Mouse (Mus musculus): ENCODE measurements around the gene Psd. TPM values are rescaled to one million over a fixed set of nuclear protein-coding genes. Genes with fewer than 3 reads are reported as not detected.

Gene Psd
- polyA plus RNA-seq, 1 experiment from 2014 or later = 8.8 TPM

- no peak for ATAC-seq (replicated peaks; ENCODE audit: insufficient number of reproducible peaks, low FRiP score, low TSS enrichment)
- Histone ChIP-seq H3K4me3 (ENCODE audit: low read depth, low read length) (no peak overlapping the region), H3K9ac (ENCODE audit: low read depth, low read length) (no peak overlapping the region), H3K27me3 (ENCODE audit: control insufficient read depth, insufficient read depth, low read length) (peaks cover 38% of the 10 kb centered on the region), H3K4me1 (ENCODE audit: control insufficient read depth, insufficient read depth, low read length) (peaks cover 6% of the 10 kb centered on the region; the same call in 1 of the 2 replicates), H3K27ac (ENCODE audit: low read depth, low read length) (no peak overlapping the region), H3K4me2 (no peak overlapping the region), H3K36me3 (ENCODE audit: control insufficient read depth, insufficient read depth, low read length) (no peaks in the 10 kb centered on the region), H3K9me3 (replicated peaks; ENCODE audit: control insufficient read depth, low read length) (no peaks in the 10 kb centered on the region)
- WGBS (ENCODE audit: insufficient replicate concordance) = 80% methylated on average over 1 of the region's 1 CpGs
These were observed 20.2 kb upstream of the Psd start for GRCm38 (mm10) chr19:46347146-46347545.

- Histone ChIP-seq H3K36me3 (ENCODE audit: control insufficient read depth, insufficient read depth, low read length) (no peaks in the 10 kb centered on the region), H3K4me2 (no peak overlapping the region), H3K9me3 (replicated peaks; ENCODE audit: control insufficient read depth, low read length) (no peaks in the 10 kb centered on the region), H3K9ac (ENCODE audit: low read depth, low read length) (no peak overlapping the region), H3K27me3 (ENCODE audit: control insufficient read depth, insufficient read depth, low read length) (peaks cover 26% of the 10 kb centered on the region), H3K4me1 (ENCODE audit: control insufficient read depth, insufficient read depth, low read length) (peaks cover 11% of the 10 kb centered on the region; the same call in 1 of the 2 replicates), H3K27ac (ENCODE audit: low read depth, low read length) (no peak overlapping the region), H3K4me3 (ENCODE audit: low read depth, low read length) (no peak overlapping the region)
- ATAC-seq (replicated peaks; ENCODE audit: insufficient number of reproducible peaks, low FRiP score, low TSS enrichment) = no peak
- WGBS (ENCODE audit: insufficient replicate concordance) = 17% methylated on average over 7 of the region's 7 CpGs
These were observed 17.9 kb upstream of the Psd start for GRCm38 (mm10) chr19:46344710-46345419.

- no peak for ATAC-seq (replicated peaks; ENCODE audit: insufficient number of reproducible peaks, low FRiP score, low TSS enrichment)
These were observed 12.5 kb upstream of the Psd start for GRCm38 (mm10) chr19:46339287-46339971.

GRCm38 (mm10) chr19:46338942-46339286, 12.0 kb upstream of the Psd start:
- Histone ChIP-seq H3K4me1 (ENCODE audit: control insufficient read depth, insufficient read depth, low read length) (peaks cover 12% of the 10 kb centered on the region), H3K4me3 (ENCODE audit: low read depth, low read length) (peak overlapping the region; percentile 80; the same call in 1 of the 2 replicates), H3K27ac (ENCODE audit: low read depth, low read length) (no peak overlapping the region), H3K27me3 (ENCODE audit: control insufficient read depth, insufficient read depth, low read length) (peaks cover 9% of the 10 kb centered on the region), H3K36me3 (ENCODE audit: control insufficient read depth, insufficient read depth, low read length) (no peaks in the 10 kb centered on the region), H3K4me2 (peak overlapping the region; percentile 86), H3K9me3 (replicated peaks; ENCODE audit: control insufficient read depth, low read length) (no peaks in the 10 kb centered on the region), H3K9ac (ENCODE audit: low read depth, low read length) (no peak overlapping the region; the same call in 1 of the 2 replicates)
- no peak for ATAC-seq (replicated peaks; ENCODE audit: insufficient number of reproducible peaks, low FRiP score, low TSS enrichment)
- 51% methylated on average over 6 of the region's 6 CpGs for WGBS (ENCODE audit: insufficient replicate concordance)

More at GRCm38 (mm10) chr19:46339287-46339971, 12.5 kb upstream of the Psd start:
- WGBS (ENCODE audit: insufficient replicate concordance) = 69% methylated on average over 7 of the region's 7 CpGs
- Histone ChIP-seq H3K4me2 (peak overlapping the region; percentile 86; the same call in 1 of the 2 replicates), H3K36me3 (ENCODE audit: control insufficient read depth, insufficient read depth, low read length) (no peaks in the 10 kb centered on the region), H3K9me3 (replicated peaks; ENCODE audit: control insufficient read depth, low read length) (no peaks in the 10 kb centered on the region), H3K4me3 (ENCODE audit: low read depth, low read length) (no peak overlapping the region), H3K27ac (ENCODE audit: low read depth, low read length) (no peak overlapping the region), H3K27me3 (ENCODE audit: control insufficient read depth, insufficient read depth, low read length) (peaks cover 11% of the 10 kb centered on the region), H3K4me1 (ENCODE audit: control insufficient read depth, insufficient read depth, low read length) (peaks cover 12% of the 10 kb centered on the region), H3K9ac (ENCODE audit: low read depth, low read length) (no peak overlapping the region)

- ATAC-seq (replicated peaks; ENCODE audit: insufficient number of reproducible peaks, low FRiP score, low TSS enrichment) = peak; percentile 84
- H3K27ac ChIP-seq (ENCODE audit: low read depth, low read length) = peak within 1 kb of the TSS; percentile 41; the same call in 1 of the 2 replicates
- WGBS (ENCODE audit: insufficient replicate concordance) = 0% methylated on average over 31 of the region's 31 CpGs
These were observed 11.5 kb upstream of the Psd start, which contains the start of gene Cuedc2 for GRCm38 (mm10) chr19:46338331-46338936. Gene Cuedc2 (minus strand): TSS chr19:46338702.

GRCm38 (mm10) chr19:46337719-46338330, 10.9 kb upstream of the Psd start:
- peak overlapping the region; percentile 80 for H3K4me3 ChIP-seq (ENCODE audit: low read depth, low read length)
- H3K27ac ChIP-seq (ENCODE audit: low read depth, low read length) = peak overlapping the region; percentile 41; the same call in 1 of the 2 replicates
- 41% methylated on average over 15 of the region's 15 CpGs for WGBS (ENCODE audit: insufficient replicate concordance)

More at GRCm38 (mm10) chr19:46338331-46338936, 11.5 kb upstream of the Psd start, which contains the start of gene Cuedc2:
- peaks cover 12% of the 10 kb centered on the region for H3K4me1 ChIP-seq (ENCODE audit: control insufficient read depth, insufficient read depth, low read length)
- no peaks in the 10 kb centered on the region for H3K36me3 ChIP-seq (ENCODE audit: control insufficient read depth, insufficient read depth, low read length)
- peaks cover 5% of the 10 kb centered on the region; the same call in 1 of the 2 replicates for H3K27me3 ChIP-seq (ENCODE audit: control insufficient read depth, insufficient read depth, low read length)
- no peaks in the 10 kb centered on the region for H3K9me3 ChIP-seq (replicated peaks; ENCODE audit: control insufficient read depth, low read length)
- H3K4me3 ChIP-seq (ENCODE audit: low read depth, low read length) = peak within 1 kb of the TSS; percentile 80
- H3K9ac ChIP-seq (ENCODE audit: low read depth, low read length) = peak within 1 kb of the TSS; percentile 90
- H3K4me2 ChIP-seq = peak within 1 kb of the TSS; percentile 86

GRCm38 (mm10) chr19:46333906-46334305, 7.0 kb upstream of the Psd start:
- WGBS (ENCODE audit: insufficient replicate concordance) = 86% methylated on average over 3 of the region's 3 CpGs
- H3K9me3 ChIP-seq (replicated peaks; ENCODE audit: control insufficient read depth, low read length) = no peaks in the 10 kb centered on the region
- peaks cover 18% of the 10 kb centered on the region for H3K4me1 ChIP-seq (ENCODE audit: control insufficient read depth, insufficient read depth, low read length)
- no peak overlapping the region for H3K4me3 ChIP-seq (ENCODE audit: low read depth, low read length)
- ATAC-seq (replicated peaks; ENCODE audit: insufficient number of reproducible peaks, low FRiP score, low TSS enrichment) = no peak
- H3K27ac ChIP-seq (ENCODE audit: low read depth, low read length) = no peak overlapping the region
- no peak overlapping the region for H3K4me2 ChIP-seq
- no peaks in the 10 kb centered on the region for H3K27me3 ChIP-seq (ENCODE audit: control insufficient read depth, insufficient read depth, low read length)
- peaks cover 3% of the 10 kb centered on the region; the same call in 1 of the 2 replicates for H3K36me3 ChIP-seq (ENCODE audit: control insufficient read depth, insufficient read depth, low read length)
- no peak overlapping the region for H3K9ac ChIP-seq (ENCODE audit: low read depth, low read length)

More at GRCm38 (mm10) chr19:46337719-46338330, 10.9 kb upstream of the Psd start:
- H3K4me2 ChIP-seq = peak overlapping the region; percentile 86
- peak; percentile 6; the same call in 1 of the 2 replicates for ATAC-seq (replicated peaks; ENCODE audit: insufficient number of reproducible peaks, low FRiP score, low TSS enrichment)
- peak overlapping the region; percentile 90 for H3K9ac ChIP-seq (ENCODE audit: low read depth, low read length)
- H3K36me3 ChIP-seq (ENCODE audit: control insufficient read depth, insufficient read depth, low read length) = no peaks in the 10 kb centered on the region
- peaks cover 12% of the 10 kb centered on the region for H3K4me1 ChIP-seq (ENCODE audit: control insufficient read depth, insufficient read depth, low read length)
- H3K9me3 ChIP-seq (replicated peaks; ENCODE audit: control insufficient read depth, low read length) = no peaks in the 10 kb centered on the region
- H3K27me3 ChIP-seq (ENCODE audit: control insufficient read depth, insufficient read depth, low read length) = peaks cover 4% of the 10 kb centered on the region; the same call in 1 of the 2 replicates
